Mouse (Mus musculus): Measurements from ENCODE around the gene Fads6. TPM values are rescaled to one million over a fixed set of nuclear protein-coding genes. Genes with fewer than 3 reads are reported as not detected.

Fads6 gene
- polyA plus RNA-seq (2016; fragmentation: Nextera tagmentation; extraction: Ambion mirVana) = 0.11 and 0.18 TPM in 2 replicates

- Histone ChIP-seq H3K27ac (replicated peaks) (no peak within 1 kb of the TSS), H3K27me3 (peaks cover 42% of the 10 kb centered on the region), H3K4me1 (peaks cover 13% of the 10 kb centered on the region; the same call in 1 of the 2 replicates), H3K36me3 (no peaks in the 10 kb centered on the region), H3K9me3 (no peaks in the 10 kb centered on the region), H3K9ac (replicated peaks) (peak within 1 kb of the TSS; percentile 62; the same call in 1 of the 2 replicates), H3K4me3 (peak within 1 kb of the TSS; percentile 48), H3K4me2 (replicated peaks) (peak within 1 kb of the TSS; percentile 86)
- under 1% methylated on average over 43 of the region's 44 CpGs for WGBS
- ATAC-seq (ENCODE audit: low FRiP score, low read depth) = peak; percentile 56
Measured at GRCm38 (mm10) chr11:115297214-115297826, at the start of gene Fads6. Gene Fads6 (minus strand): TSS chr11:115297663.

- no peaks in the 10 kb centered on the region for H3K9me3 ChIP-seq
- no peaks in the 10 kb centered on the region; the same call in 1 of the 2 replicates for H3K4me1 ChIP-seq
- no peak overlapping the region for H3K27ac ChIP-seq (replicated peaks)
- no peak overlapping the region for H3K4me3 ChIP-seq
- H3K36me3 ChIP-seq = peaks cover 9% of the 10 kb centered on the region; the same call in 1 of the 2 replicates
- no peak for ATAC-seq (ENCODE audit: low FRiP score, low read depth)
- WGBS = 50% methylated on average over 7 of the region's 7 CpGs
- H3K9ac ChIP-seq (replicated peaks) = no peak overlapping the region
- no peak overlapping the region for H3K4me2 ChIP-seq (replicated peaks)
- peaks cover 41% of the 10 kb centered on the region for H3K27me3 ChIP-seq
Measured at GRCm38 (mm10) chr11:115345515-115345914, 48.1 kb upstream of the Fads6 start.

- Histone ChIP-seq H3K27me3 (peaks cover 47% of the 10 kb centered on the region), H3K9ac (replicated peaks) (no peak overlapping the region), H3K4me1 (no peaks in the 10 kb centered on the region; the same call in 1 of the 2 replicates), H3K9me3 (no peaks in the 10 kb centered on the region), H3K4me3 (no peak overlapping the region), H3K4me2 (replicated peaks) (no peak overlapping the region), H3K36me3 (peaks cover 6% of the 10 kb centered on the region; the same call in 1 of the 2 replicates), H3K27ac (replicated peaks) (no peak overlapping the region)
- WGBS = 14% methylated on average over 12 of the region's 12 CpGs
- ATAC-seq (ENCODE audit: low FRiP score, low read depth) = no peak
Measured at GRCm38 (mm10) chr11:115344967-115345366, 47.5 kb upstream of the Fads6 start.

GRCm38 (mm10) chr11:115341866-115342265, 44.4 kb upstream of the Fads6 start:
- no peak overlapping the region for H3K4me3 ChIP-seq
- no peak for ATAC-seq (ENCODE audit: low FRiP score, low read depth)
- 77% methylated on average over 6 of the region's 6 CpGs for WGBS
- no peak overlapping the region for H3K9ac ChIP-seq (replicated peaks)
- H3K4me2 ChIP-seq (replicated peaks) = no peak overlapping the region
- no peaks in the 10 kb centered on the region; the same call in 1 of the 2 replicates for H3K4me1 ChIP-seq
- no peak overlapping the region for H3K27ac ChIP-seq (replicated peaks)
- no peaks in the 10 kb centered on the region for H3K9me3 ChIP-seq
- peaks cover 53% of the 10 kb centered on the region for H3K27me3 ChIP-seq
- H3K36me3 ChIP-seq = no peaks in the 10 kb centered on the region

- ATAC-seq (ENCODE audit: low FRiP score, low read depth) = no peak
- WGBS = 75% methylated on average over 2 of the region's 2 CpGs
- no peak overlapping the region for H3K4me3 ChIP-seq
- H3K9me3 ChIP-seq = no peaks in the 10 kb centered on the region
- H3K4me2 ChIP-seq (replicated peaks) = no peak overlapping the region
- no peaks in the 10 kb centered on the region for H3K36me3 ChIP-seq
- H3K27me3 ChIP-seq = peaks cover 56% of the 10 kb centered on the region
- no peak overlapping the region for H3K9ac ChIP-seq (replicated peaks)
- H3K4me1 ChIP-seq = no peaks in the 10 kb centered on the region; the same call in none of the 2 replicates
- H3K27ac ChIP-seq (replicated peaks) = no peak overlapping the region
Measured at GRCm38 (mm10) chr11:115341246-115341645, 43.8 kb upstream of the Fads6 start.

- H3K36me3 ChIP-seq = no peaks in the 10 kb centered on the region
- H3K9me3 ChIP-seq = no peaks in the 10 kb centered on the region
- peaks cover 18% of the 10 kb centered on the region; the same call in 1 of the 2 replicates for H3K4me1 ChIP-seq
- 81% methylated on average over 1 of the region's 1 CpGs for WGBS
- no peak for ATAC-seq (ENCODE audit: low FRiP score, low read depth)
- peaks cover 73% of the 10 kb centered on the region for H3K27me3 ChIP-seq
- no peak overlapping the region for H3K4me3 ChIP-seq
- H3K4me2 ChIP-seq (replicated peaks) = no peak overlapping the region
- H3K9ac ChIP-seq (replicated peaks) = no peak overlapping the region
- no peak overlapping the region for H3K27ac ChIP-seq (replicated peaks)
Measured at GRCm38 (mm10) chr11:115337826-115338225, 40.4 kb upstream of the Fads6 start.

GRCm38 (mm10) chr11:115337350-115337749, 39.9 kb upstream of the Fads6 start:
- ATAC-seq (ENCODE audit: low FRiP score, low read depth) = no peak
- H3K9ac ChIP-seq (replicated peaks) = no peak overlapping the region
- H3K4me3 ChIP-seq = no peak overlapping the region
- no peak overlapping the region for H3K27ac ChIP-seq (replicated peaks)
- no peak overlapping the region for H3K4me2 ChIP-seq (replicated peaks)
- no peaks in the 10 kb centered on the region for H3K9me3 ChIP-seq
- peaks cover 78% of the 10 kb centered on the region for H3K27me3 ChIP-seq
- no peaks in the 10 kb centered on the region for H3K36me3 ChIP-seq
- peaks cover 18% of the 10 kb centered on the region; the same call in 1 of the 2 replicates for H3K4me1 ChIP-seq
- WGBS = 68% methylated on average over 3 of the region's 3 CpGs

GRCm38 (mm10) chr11:115336115-115336514, 38.7 kb upstream of the Fads6 start:
- Histone ChIP-seq H3K9me3 (no peaks in the 10 kb centered on the region), H3K9ac (replicated peaks) (no peak overlapping the region), H3K4me3 (no peak overlapping the region), H3K4me2 (replicated peaks) (no peak overlapping the region), H3K36me3 (no peaks in the 10 kb centered on the region), H3K27me3 (peaks cover 85% of the 10 kb centered on the region), H3K4me1 (peaks cover 18% of the 10 kb centered on the region; the same call in 1 of the 2 replicates), H3K27ac (replicated peaks) (no peak overlapping the region)
- no peak for ATAC-seq (ENCODE audit: low FRiP score, low read depth)
- 19% methylated on average over 6 of the region's 6 CpGs for WGBS

GRCm38 (mm10) chr11:115335223-115335622, 37.8 kb upstream of the Fads6 start:
- Histone ChIP-seq H3K4me3 (no peak overlapping the region), H3K4me1 (peaks cover 18% of the 10 kb centered on the region; the same call in 1 of the 2 replicates), H3K4me2 (replicated peaks) (0 out of 2 replicates have a peak overlapping the region, but pooled peaks have one; percentile 57), H3K9me3 (no peaks in the 10 kb centered on the region), H3K9ac (replicated peaks) (0 out of 2 replicates have a peak overlapping the region, but pooled peaks have one; percentile 31), H3K27me3 (peaks cover 79% of the 10 kb centered on the region), H3K27ac (replicated peaks) (no peak overlapping the region), H3K36me3 (no peaks in the 10 kb centered on the region)
- no peak for ATAC-seq (ENCODE audit: low FRiP score, low read depth)
- 57% methylated on average over 12 of the region's 12 CpGs for WGBS

GRCm38 (mm10) chr11:115334531-115334930, 37.1 kb upstream of the Fads6 start, which contains the start of gene Otop3:
Gene Otop3 (plus strand): TSS chr11:115334731.
- no peaks in the 10 kb centered on the region for H3K9me3 ChIP-seq
- H3K36me3 ChIP-seq = no peaks in the 10 kb centered on the region
- H3K9ac ChIP-seq (replicated peaks) = 0 out of 2 replicates have a peak within 1 kb of the TSS, but pooled peaks have one; percentile 31
- H3K27me3 ChIP-seq = peaks cover 73% of the 10 kb centered on the region
- H3K4me3 ChIP-seq = peak within 1 kb of the TSS; percentile 32
- H3K27ac ChIP-seq (replicated peaks) = no peak within 1 kb of the TSS
- no peak for ATAC-seq (ENCODE audit: low FRiP score, low read depth)
- H3K4me1 ChIP-seq = peaks cover 18% of the 10 kb centered on the region; the same call in 1 of the 2 replicates
- H3K4me2 ChIP-seq (replicated peaks) = peak within 1 kb of the TSS; percentile 57
- 3% methylated on average over 29 of the region's 29 CpGs for WGBS

GRCm38 (mm10) chr11:115329339-115329738, 31.9 kb upstream of the Fads6 start:
- Histone ChIP-seq H3K4me2 (replicated peaks) (no peak overlapping the region), H3K9me3 (no peaks in the 10 kb centered on the region), H3K36me3 (no peaks in the 10 kb centered on the region), H3K27ac (replicated peaks) (no peak overlapping the region), H3K9ac (replicated peaks) (no peak overlapping the region), H3K4me1 (0 out of 2 replicates have a peak, but pooled peaks cover 3% of the 10 kb centered on the region), H3K27me3 (peaks cover 50% of the 10 kb centered on the region), H3K4me3 (no peak overlapping the region)
- 76% methylated on average over 15 of the region's 15 CpGs for WGBS
- ATAC-seq (ENCODE audit: low FRiP score, low read depth) = no peak

- Histone ChIP-seq H3K9ac (replicated peaks) (no peak overlapping the region), H3K27me3 (peaks cover 52% of the 10 kb centered on the region), H3K36me3 (no peaks in the 10 kb centered on the region), H3K9me3 (no peaks in the 10 kb centered on the region), H3K4me3 (no peak overlapping the region), H3K4me1 (peaks cover 7% of the 10 kb centered on the region), H3K4me2 (replicated peaks) (no peak overlapping the region), H3K27ac (replicated peaks) (no peak overlapping the region)
- ATAC-seq (ENCODE audit: low FRiP score, low read depth) = no peak
- WGBS = 79% methylated on average over 7 of the region's 7 CpGs
Measured at GRCm38 (mm10) chr11:115326730-115327129, 29.3 kb upstream of the Fads6 start.
